Mouse (Mus musculus): ENCODE data around the gene Drd5. TPM values are rescaled to one million over a fixed set of nuclear protein-coding genes. Genes with fewer than 3 reads are reported as not detected.
A peak's percentile ranks its signal among the peaks of the same experiment; 100 is the strongest.

The Drd5 gene
- polyA plus RNA-seq, 1 experiment from 2014 or later = not detected

DNA sequence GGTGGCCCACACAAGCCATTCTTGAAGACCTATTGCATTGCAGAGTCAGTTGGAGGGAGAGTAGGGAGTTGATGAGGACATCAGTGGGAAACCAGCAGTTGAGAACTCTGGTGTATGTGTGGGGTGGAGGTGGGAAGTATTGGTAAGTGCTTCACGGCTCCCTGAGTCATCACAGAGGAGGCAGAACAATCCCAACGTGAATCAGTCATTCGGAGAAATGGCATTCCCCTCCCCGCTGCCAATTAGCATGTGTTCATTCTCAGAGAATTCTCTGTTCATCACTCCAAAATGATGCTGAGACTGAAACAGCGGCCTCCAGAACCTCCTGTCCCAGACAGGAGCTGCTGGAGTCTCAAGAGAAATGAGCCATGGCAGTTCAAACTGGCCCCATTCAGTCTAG lies 45.2 kb downstream of the Drd5 start:
- 78% methylated on average over 5 of the region's 5 CpGs for WGBS
- no peak overlapping the region for H3K9ac ChIP-seq
- no peak overlapping the region for H3K4me2 ChIP-seq
- H3K4me1 ChIP-seq = peaks cover 8% of the 10 kb centered on the region
- no peaks in the 10 kb centered on the region for H3K9me3 ChIP-seq
- ATAC-seq (ENCODE audit: borderline replicate concordance, extremely low read depth, low FRiP score, low TSS enrichment) = no peak
- H3K4me3 ChIP-seq = no peak overlapping the region
- no peak overlapping the region for H3K27ac ChIP-seq
- H3K27me3 ChIP-seq = no peaks in the 10 kb centered on the region
- H3K36me3 ChIP-seq = no peaks in the 10 kb centered on the region

DNA sequence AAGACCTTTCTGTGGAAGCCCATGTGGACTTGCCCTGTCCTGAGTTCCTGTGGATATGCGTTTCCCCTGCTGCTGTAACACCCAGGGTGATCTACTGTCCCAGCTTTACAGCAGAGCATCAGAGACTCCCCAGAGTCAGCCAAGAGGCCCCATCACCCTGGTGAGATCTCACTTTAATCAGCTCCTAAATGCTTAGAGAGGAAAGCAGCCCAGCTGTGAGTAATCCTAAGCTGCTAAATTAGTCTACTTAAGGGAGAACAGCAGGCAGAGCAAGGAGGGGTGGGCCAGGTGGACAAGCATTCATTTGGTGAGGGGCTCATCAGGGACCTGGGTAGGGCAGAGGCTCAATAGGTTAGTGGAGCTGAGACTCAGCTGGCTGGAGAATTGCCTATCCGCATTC lies 46.4 kb downstream of the Drd5 start:
- no peak for ATAC-seq (ENCODE audit: borderline replicate concordance, extremely low read depth, low FRiP score, low TSS enrichment)
- Histone ChIP-seq H3K4me2 (no peak overlapping the region), H3K4me1 (peaks cover 8% of the 10 kb centered on the region), H3K27me3 (no peaks in the 10 kb centered on the region), H3K9me3 (no peaks in the 10 kb centered on the region), H3K9ac (no peak overlapping the region), H3K36me3 (no peaks in the 10 kb centered on the region), H3K4me3 (no peak overlapping the region), H3K27ac (no peak overlapping the region)
- 50% methylated on average over 2 of the region's 2 CpGs for WGBS

DNA sequence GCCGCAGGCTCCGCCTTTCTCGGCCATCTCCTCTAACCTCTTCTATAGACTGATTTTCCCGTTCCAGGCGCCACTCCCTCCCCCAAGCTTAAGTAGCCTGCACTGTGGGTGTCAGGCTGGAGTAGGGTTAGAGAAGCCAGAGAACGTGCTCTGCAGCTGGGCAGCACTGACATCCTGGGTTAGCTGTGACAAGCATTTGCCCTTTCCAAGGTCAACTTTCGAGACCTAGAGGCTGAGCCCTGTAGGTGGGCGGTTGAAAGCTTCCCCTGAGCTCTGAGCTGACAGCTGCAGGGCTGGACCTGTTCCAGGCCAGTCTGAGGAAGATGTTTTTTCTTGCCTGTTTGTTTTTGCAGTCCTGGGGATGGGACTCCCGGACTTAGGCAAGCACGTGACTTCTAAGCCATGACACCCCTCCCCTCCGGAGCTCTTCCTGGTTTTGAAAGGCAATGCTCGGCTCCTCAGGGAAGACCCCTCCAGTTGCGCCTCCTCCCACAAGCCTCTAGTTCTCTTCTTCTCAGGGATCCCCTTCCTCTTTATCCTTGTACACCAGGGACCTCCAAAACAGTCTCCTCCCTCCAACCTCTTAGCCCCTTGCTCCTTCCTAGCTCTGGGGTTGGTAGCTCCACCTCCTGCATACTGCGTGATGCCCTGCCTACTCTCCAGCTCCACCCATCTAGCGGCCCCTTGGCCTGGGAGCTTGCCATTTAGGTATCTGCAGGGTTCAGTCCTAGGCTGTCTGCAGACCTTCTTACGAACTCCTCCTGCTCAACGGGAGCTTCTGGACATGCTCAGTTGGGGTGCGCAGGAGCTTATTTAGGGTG lies 47.7 kb downstream of the Drd5 start:
- no peaks in the 10 kb centered on the region for H3K27me3 ChIP-seq
- H3K27ac ChIP-seq = peak overlapping the region; percentile 44
- peaks cover 8% of the 10 kb centered on the region for H3K4me1 ChIP-seq
- ATAC-seq (ENCODE audit: borderline replicate concordance, extremely low read depth, low FRiP score, low TSS enrichment) = peak; percentile 80
- no peaks in the 10 kb centered on the region for H3K9me3 ChIP-seq
- peak overlapping the region; percentile 33 for H3K4me3 ChIP-seq
- WGBS = 10% methylated on average over 18 of the region's 18 CpGs
- H3K36me3 ChIP-seq = no peaks in the 10 kb centered on the region
- H3K9ac ChIP-seq = no peak overlapping the region
- peak overlapping the region; percentile 63 for H3K4me2 ChIP-seq

DNA sequence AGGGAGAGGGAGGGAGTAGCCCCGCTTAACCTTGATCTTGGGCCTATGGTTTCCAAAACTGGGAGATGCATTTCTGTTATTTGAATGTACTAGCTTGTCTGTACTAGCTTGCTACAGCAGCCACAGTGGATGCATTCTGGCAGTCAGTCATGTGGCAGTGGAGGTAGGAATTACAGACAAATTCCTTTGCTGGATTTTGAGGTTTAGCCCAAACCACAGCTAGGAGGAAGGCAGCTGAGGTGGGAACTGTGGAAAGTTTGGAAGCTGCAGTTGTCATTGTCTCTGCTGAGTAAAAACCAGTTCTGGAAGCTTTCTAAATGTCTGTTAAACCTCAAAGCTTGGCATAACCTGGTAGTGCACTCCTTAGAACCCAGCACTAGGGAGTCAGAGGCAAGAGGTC lies 52.1 kb downstream of the Drd5 start:
- no peaks in the 10 kb centered on the region for H3K36me3 ChIP-seq
- H3K9me3 ChIP-seq = no peaks in the 10 kb centered on the region
- WGBS = 100% methylated on average over 1 of the region's 1 CpGs
- no peak overlapping the region for H3K9ac ChIP-seq
- no peak overlapping the region for H3K4me2 ChIP-seq
- no peaks in the 10 kb centered on the region for H3K27me3 ChIP-seq
- ATAC-seq (ENCODE audit: borderline replicate concordance, extremely low read depth, low FRiP score, low TSS enrichment) = no peak
- H3K4me3 ChIP-seq = no peak overlapping the region
- H3K27ac ChIP-seq = no peak overlapping the region
- H3K4me1 ChIP-seq = peaks cover 9% of the 10 kb centered on the region

Other genes starting within 250 kb of the Drd5 start
- 70.1 and 74.5 TPM in 2 replicates for gene Nsg1, start 159.5 kb upstream of the Drd5 start, polyA plus RNA-seq (2015; fragmentation: Nextera tagmentation; extraction: Ambion mirVana)
- gene Zbtb49, start 98.9 kb upstream of the Drd5 start, polyA plus RNA-seq (2015; fragmentation: Nextera tagmentation; extraction: Ambion mirVana) = 12.2 and 13.5 TPM in 2 replicates
- gene Lyar, start 98.9 kb upstream of the Drd5 start, polyA plus RNA-seq (2015; fragmentation: Nextera tagmentation; extraction: Ambion mirVana) = 83.8 and 85.7 TPM in 2 replicates
- 80.4 and 81.1 TPM in 2 replicates for gene Tmem128, start 59.2 kb upstream of the Drd5 start, polyA plus RNA-seq (2015; fragmentation: Nextera tagmentation; extraction: Ambion mirVana)
- not detected in 2 replicates for gene Otop1, start 43.4 kb upstream of the Drd5 start, polyA plus RNA-seq (2015; fragmentation: Nextera tagmentation; extraction: Ambion mirVana)
- 1.2 and 1.4 TPM in 2 replicates for gene Slc2a9, start 183.8 kb downstream of the Drd5 start, polyA plus RNA-seq (2015; fragmentation: Nextera tagmentation; extraction: Ambion mirVana)
- gene Wdr1, start 243.9 kb downstream of the Drd5 start, polyA plus RNA-seq (2015; fragmentation: Nextera tagmentation; extraction: Ambion mirVana) = 210 and 213 TPM in 2 replicates

Data from lung, embryonic 15.5 days (tissue).